Mouse (Mus musculus): ENCODE data around the gene Prph2.

Prph2 gene

GRCm38 (mm10) chr17:46963186-46963585 is 52.9 kb downstream of the Prph2 start:
- no peak for DNase-seq (ENCODE audit: low read depth)

GRCm38 (mm10) chr17:46966892-46967291 is 56.6 kb downstream of the Prph2 start:
- no peak for DNase-seq (ENCODE audit: low read depth)

- DNase-seq (ENCODE audit: low read depth) = no peak
Observed at GRCm38 (mm10) chr17:46972603-46973002, 62.3 kb downstream of the Prph2 start.
